Mouse (Mus musculus) hindbrain, embryonic 10.5 days (tissue): ENCODE results near the gene Rbpjl. TPM values are rescaled to one million over a fixed set of nuclear protein-coding genes. Genes with fewer than 3 reads are reported as not detected.

Source experiments
- DNase-seq: peaks from one replicate; pipeline ENCODE4 v3.0.0-alpha.2; 2017; ENCODE audit warnings: low spot score
- H3K27ac ChIP-seq: fragments of 300-500 bp; sonication (generic); 2 replicates; pipeline ENCODE4 v1.5.1; 2016; ENCODE audit warnings: mild to moderate bottlenecking, moderate library complexity
- H3K27me3 ChIP-seq: fragments of 300-500 bp; sonication (generic); 2 replicates; pipeline ENCODE4 v1.6.1; 2016; ENCODE audit warnings: mild to moderate bottlenecking; ENCODE audit not compliant: poor library complexity, insufficient read depth, severe bottlenecking
- H3K36me3 ChIP-seq: fragments of 300-500 bp; sonication (generic); 2 replicates; pipeline ENCODE4 v1.6.1; 2016; ENCODE audit warnings: mild to moderate bottlenecking, moderate library complexity
- H3K4me1 ChIP-seq: fragments of 300-500 bp; sonication (generic); replicated peaks from 2 replicates; pipeline ENCODE4 v1.6.1; 2016; ENCODE audit warnings: mild to moderate bottlenecking
- H3K4me3 ChIP-seq: fragments of 300-500 bp; sonication (generic); 2 replicates; pipeline ENCODE4 v1.5.1; 2016; ENCODE audit warnings: mild to moderate bottlenecking, moderate library complexity
- H3K9me3 ChIP-seq: fragments of 300-500 bp; sonication (generic); 2 replicates; pipeline ENCODE4 v1.6.1; 2016; ENCODE audit warnings: mild to moderate bottlenecking, moderate library complexity
- WGBS: fragments of 180-500 bp; shearing (Covaris S2); methylation state at CpG from one replicate; pipeline ENCODE4 v1.1.7; 2016; 5-methylcytosine and 5-hydroxymethylcytosine counted together
- polyA plus RNA-seq: library from polyadenylated mRNA; unstranded; fragments of >200 nt; fragmentation: Nextera tagmentation; extraction: Ambion mirVana; gene quantifications from 2 replicates; pipeline ENCODE4 v1.2.1, GENCODE M21; 2016

The Rbpjl gene
- polyA plus RNA-seq, 1 experiment from 2014 or later: not detected

GRCm38 (mm10) chr2:164377478-164378426, 25.2 kb upstream of the Rbpjl start:
- WGBS: 91% methylated on average over 15 of the region's 15 CpGs
- H3K4me1 ChIP-seq: no peaks in the 10 kb centered on the region
- H3K9me3 ChIP-seq: no peaks in the 10 kb centered on the region
- H3K36me3 ChIP-seq: no peaks in the 10 kb centered on the region
- H3K27ac ChIP-seq: no peak overlapping the region
- H3K27me3 ChIP-seq: no peaks in the 10 kb centered on the region
- no peak for DNase-seq
- H3K4me3 ChIP-seq: no peak overlapping the region

DNA sequence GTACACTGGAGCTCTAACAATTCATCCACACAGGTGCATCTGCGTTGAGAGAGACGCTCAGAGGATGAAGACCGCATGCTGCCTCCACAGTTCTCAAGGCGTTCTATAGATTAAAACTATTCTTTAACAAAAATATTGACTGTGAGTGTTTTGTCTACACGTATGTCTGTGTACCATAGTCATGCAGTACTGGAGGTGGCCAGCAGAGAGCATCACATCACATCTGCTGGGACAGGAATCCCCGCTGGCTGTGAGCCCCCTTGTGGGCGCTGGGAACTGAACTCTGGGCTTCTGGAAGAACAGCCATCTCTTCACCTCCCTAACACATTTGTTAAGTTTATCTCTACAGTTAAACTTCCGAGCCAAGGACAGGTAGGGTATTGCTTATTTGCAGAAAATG, 21.2 kb upstream of the Rbpjl start:
- Histone ChIP-seq H3K27me3 (peaks cover 10% of the 10 kb centered on the region), H3K36me3 (no peaks in the 10 kb centered on the region), H3K4me1 (peaks cover 12% of the 10 kb centered on the region), H3K27ac (no peak overlapping the region), H3K4me3 (no peak overlapping the region), H3K9me3 (no peaks in the 10 kb centered on the region)
- DNase-seq: no peak
- WGBS: 73% methylated on average over 8 of the region's 8 CpGs

- WGBS: 91% methylated on average over 3 of the region's 3 CpGs
- no peak for DNase-seq
- peaks cover 16% of the 10 kb centered on the region for H3K4me1 ChIP-seq
- H3K9me3 ChIP-seq: no peaks in the 10 kb centered on the region
- no peak overlapping the region for H3K27ac ChIP-seq
- H3K4me3 ChIP-seq: no peak overlapping the region
- peaks cover 23% of the 10 kb centered on the region for H3K27me3 ChIP-seq
- no peaks in the 10 kb centered on the region for H3K36me3 ChIP-seq
Measured at GRCm38 (mm10) chr2:164382971-164383370, 20.0 kb upstream of the Rbpjl start.

GRCm38 (mm10) chr2:164383656-164384399, 19.1 kb upstream of the Rbpjl start:
- Histone ChIP-seq H3K27me3 (peaks cover 31% of the 10 kb centered on the region), H3K9me3 (no peaks in the 10 kb centered on the region), H3K36me3 (no peaks in the 10 kb centered on the region), H3K4me3 (no peak overlapping the region), H3K4me1 (peaks cover 18% of the 10 kb centered on the region), H3K27ac (no peak overlapping the region)
- no peak for DNase-seq
- 81% methylated on average over 11 of the region's 11 CpGs for WGBS

- Histone ChIP-seq H3K4me3 (peak overlapping the region; percentile 21; the same call in 1 of the 2 replicates), H3K9me3 (no peaks in the 10 kb centered on the region), H3K36me3 (no peaks in the 10 kb centered on the region), H3K27ac (peak overlapping the region; percentile 80), H3K4me1 (peaks cover 28% of the 10 kb centered on the region), H3K27me3 (peaks cover 53% of the 10 kb centered on the region)
- DNase-seq: peak; percentile 72
- 12% methylated on average over 18 of the region's 18 CpGs for WGBS
Measured at GRCm38 (mm10) chr2:164385927-164386763, 16.8 kb upstream of the Rbpjl start.

DNA sequence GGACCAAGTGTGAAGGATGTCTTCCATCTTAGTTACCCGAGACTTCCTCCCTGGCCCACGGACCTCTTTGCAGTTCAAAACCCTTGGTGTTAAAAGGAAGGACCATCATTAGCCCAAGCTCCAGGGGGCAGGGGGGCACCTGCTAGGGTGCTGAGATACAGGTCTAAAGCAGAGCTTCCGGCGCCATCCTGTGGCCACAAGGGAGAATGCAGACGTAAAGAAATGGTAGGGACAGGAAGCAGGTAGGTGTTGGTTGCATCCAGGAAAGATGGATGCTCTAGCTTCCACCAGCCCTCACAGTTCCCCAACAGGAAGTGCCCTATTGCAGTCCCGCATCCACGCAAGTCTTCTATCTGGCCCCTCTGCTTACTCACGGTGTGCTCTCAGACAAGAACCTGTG, 16.0 kb upstream of the Rbpjl start:
- H3K36me3 ChIP-seq: no peaks in the 10 kb centered on the region
- H3K9me3 ChIP-seq: no peaks in the 10 kb centered on the region
- peak; percentile 48 for DNase-seq
- H3K4me1 ChIP-seq: peaks cover 28% of the 10 kb centered on the region
- peaks cover 60% of the 10 kb centered on the region for H3K27me3 ChIP-seq
- 11% methylated on average over 8 of the region's 8 CpGs for WGBS
- no peak overlapping the region for H3K27ac ChIP-seq
- no peak overlapping the region for H3K4me3 ChIP-seq

GRCm38 (mm10) chr2:164389020-164389419, 13.9 kb upstream of the Rbpjl start, which contains the start of gene Slpi:
TSS of gene Slpi (minus strand) at chr2:164389095.
- peak within 1 kb of the TSS; percentile 59 for H3K4me3 ChIP-seq
- H3K4me1 ChIP-seq: peaks cover 28% of the 10 kb centered on the region
- peaks cover 71% of the 10 kb centered on the region for H3K27me3 ChIP-seq
- H3K36me3 ChIP-seq: no peaks in the 10 kb centered on the region
- peak; percentile 58 for DNase-seq
- H3K27ac ChIP-seq: peak within 1 kb of the TSS; percentile 85
- 2% methylated on average over 17 of the region's 17 CpGs for WGBS
- H3K9me3 ChIP-seq: no peaks in the 10 kb centered on the region

GRCm38 (mm10) chr2:164389499-164389898, 13.4 kb upstream of the Rbpjl start:
- Histone ChIP-seq H3K36me3 (no peaks in the 10 kb centered on the region), H3K4me1 (peaks cover 28% of the 10 kb centered on the region), H3K9me3 (no peaks in the 10 kb centered on the region), H3K27ac (peak overlapping the region; percentile 85), H3K4me3 (peak overlapping the region; percentile 59), H3K27me3 (peaks cover 71% of the 10 kb centered on the region)
- DNase-seq: peak; percentile 90
- WGBS: under 1% methylated on average over 30 of the region's 30 CpGs

GRCm38 (mm10) chr2:164393126-164393525, 9.8 kb upstream of the Rbpjl start:
- DNase-seq: no peak
- H3K4me1 ChIP-seq: peaks cover 13% of the 10 kb centered on the region
- H3K9me3 ChIP-seq: peaks cover 17% of the 10 kb centered on the region
- WGBS: 78% methylated on average over 29 of the region's 29 CpGs
- no peak overlapping the region for H3K4me3 ChIP-seq
- peaks cover 46% of the 10 kb centered on the region for H3K27me3 ChIP-seq
- H3K27ac ChIP-seq: no peak overlapping the region
- no peaks in the 10 kb centered on the region for H3K36me3 ChIP-seq

DNA sequence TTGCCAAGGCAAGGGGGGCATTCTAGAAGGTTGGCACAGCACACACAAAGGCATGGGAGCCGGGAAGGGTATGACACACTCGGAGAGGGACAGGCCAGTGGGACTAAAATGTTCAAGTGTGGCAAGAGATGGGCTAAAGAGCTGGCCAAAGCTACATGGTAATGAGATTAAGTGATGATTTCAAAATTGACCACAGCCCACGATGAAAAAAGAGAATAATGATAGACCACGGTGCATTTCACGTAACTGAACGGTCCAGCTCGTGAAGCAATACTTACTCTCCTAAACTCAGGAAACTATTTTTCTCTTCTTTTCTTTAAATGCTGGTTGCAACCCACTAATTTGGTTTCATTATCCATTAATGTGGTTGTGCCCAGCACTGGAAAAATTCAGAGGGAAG, 6.9 kb upstream of the Rbpjl start:
- DNase-seq: no peak
- no peak overlapping the region for H3K27ac ChIP-seq
- H3K4me1 ChIP-seq: peaks cover 9% of the 10 kb centered on the region
- H3K4me3 ChIP-seq: no peak overlapping the region
- no peaks in the 10 kb centered on the region for H3K36me3 ChIP-seq
- H3K9me3 ChIP-seq: peaks cover 19% of the 10 kb centered on the region
- WGBS: 94% methylated on average over 7 of the region's 7 CpGs
- peaks cover 45% of the 10 kb centered on the region for H3K27me3 ChIP-seq

GRCm38 (mm10) chr2:164396911-164397310, 6.0 kb upstream of the Rbpjl start:
- H3K36me3 ChIP-seq: no peaks in the 10 kb centered on the region
- no peak overlapping the region for H3K4me3 ChIP-seq
- DNase-seq: no peak
- H3K27ac ChIP-seq: no peak overlapping the region
- 76% methylated on average over 12 of the region's 12 CpGs for WGBS
- peaks cover 46% of the 10 kb centered on the region for H3K27me3 ChIP-seq
- H3K9me3 ChIP-seq: peaks cover 19% of the 10 kb centered on the region
- H3K4me1 ChIP-seq: peaks cover 10% of the 10 kb centered on the region

DNA sequence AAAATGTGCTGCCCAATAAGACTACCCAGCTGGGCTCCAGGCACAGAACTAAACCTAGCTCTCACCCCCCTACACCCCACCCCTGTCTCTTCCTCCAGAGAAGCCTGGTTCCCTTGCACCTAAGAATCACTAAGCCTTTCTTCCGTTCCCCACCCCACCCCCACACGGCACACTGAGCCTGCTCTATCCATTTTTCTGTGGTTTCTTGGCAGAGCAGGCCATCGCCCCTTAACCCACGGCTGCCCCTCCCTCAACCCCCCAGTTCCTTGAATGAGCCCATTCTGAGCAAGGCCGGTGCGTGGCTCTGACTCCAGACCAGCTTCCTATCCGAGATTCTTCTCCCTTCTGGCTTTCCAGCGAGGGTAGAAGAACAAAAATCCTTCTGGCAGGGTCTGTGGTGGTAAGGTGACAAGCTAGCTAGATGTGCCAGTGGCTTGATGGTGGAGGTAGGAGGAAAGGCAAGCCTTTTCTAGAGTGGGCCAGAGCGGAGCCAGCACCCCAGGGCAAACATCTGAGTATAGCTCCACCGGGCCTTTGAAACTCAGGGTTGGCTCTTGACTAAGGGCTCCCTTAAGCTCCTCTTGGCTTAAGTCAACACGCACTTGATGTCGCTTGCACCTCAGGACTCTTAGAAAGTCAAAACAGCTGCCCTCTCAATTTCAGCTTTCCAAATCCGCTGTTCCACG, 598 bp downstream of the Rbpjl start:
- no peak overlapping the region for H3K27ac ChIP-seq
- DNase-seq: no peak
- H3K27me3 ChIP-seq: peaks cover 100% of the 10 kb centered on the region
- H3K4me1 ChIP-seq: peaks cover 31% of the 10 kb centered on the region
- 8% methylated on average over 14 of the region's 14 CpGs for WGBS
- no peaks in the 10 kb centered on the region for H3K9me3 ChIP-seq
- no peaks in the 10 kb centered on the region for H3K36me3 ChIP-seq
- H3K4me3 ChIP-seq: 0 out of 2 replicates have a peak overlapping the region, but pooled peaks have one; percentile 4
